Mouse (Mus musculus): Measurements from ENCODE around the gene Grin3b. TPM values are rescaled to one million over a fixed set of nuclear protein-coding genes. Genes with fewer than 3 reads are reported as not detected.

Grin3b gene
- polyA plus RNA-seq, 1 experiment from 2014 or later = 0.16 TPM

DNA sequence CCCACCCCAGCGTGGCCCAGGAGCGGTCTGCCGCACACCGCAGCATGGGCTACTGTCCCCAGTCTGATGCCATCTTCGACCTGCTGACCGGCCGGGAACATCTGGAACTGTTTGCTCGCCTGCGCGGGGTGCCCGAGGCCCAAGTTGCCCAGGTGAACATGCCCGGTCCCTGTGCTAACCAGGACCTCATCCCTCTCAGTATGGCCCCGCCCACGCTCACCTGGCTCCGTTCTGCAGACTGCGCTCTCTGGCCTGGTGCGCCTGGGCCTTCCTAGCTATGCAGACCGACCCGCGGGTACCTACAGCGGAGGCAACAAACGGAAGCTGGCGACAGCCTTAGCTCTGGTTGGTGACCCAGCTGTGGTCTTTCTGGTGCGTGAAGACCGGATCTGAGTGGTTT is 43.1 kb downstream of the Grin3b start:
- H3K4me3 ChIP-seq (ENCODE audit: low read depth, low read length) = no peak overlapping the region; the same call in 1 of the 2 replicates
- no peaks in the 10 kb centered on the region for H3K4me1 ChIP-seq (ENCODE audit: control insufficient read depth, insufficient read depth, low read length)
- DNase-seq (ENCODE audit: low spot score) (no peak), ATAC-seq (ENCODE audit: insufficient read depth, low FRiP score, low TSS enrichment) (no peak)
- H3K9me3 ChIP-seq (ENCODE audit: control insufficient read depth, low read length) = peaks cover 2% of the 10 kb centered on the region; the same call in 1 of the 2 replicates
- no peak overlapping the region for H3K9ac ChIP-seq (ENCODE audit: low read length)
- H3K36me3 ChIP-seq (ENCODE audit: control insufficient read depth, insufficient read depth, low read length) = no peaks in the 10 kb centered on the region
- peaks cover 41% of the 10 kb centered on the region for H3K27me3 ChIP-seq (ENCODE audit: control insufficient read depth, insufficient read depth, low read length)
- H3K4me2 ChIP-seq (ENCODE audit: low read depth) = no peak overlapping the region
- WGBS = 31% methylated on average over 25 of the region's 25 CpGs
- no peak overlapping the region for H3K27ac ChIP-seq (ENCODE audit: low read depth, low read length)

DNA sequence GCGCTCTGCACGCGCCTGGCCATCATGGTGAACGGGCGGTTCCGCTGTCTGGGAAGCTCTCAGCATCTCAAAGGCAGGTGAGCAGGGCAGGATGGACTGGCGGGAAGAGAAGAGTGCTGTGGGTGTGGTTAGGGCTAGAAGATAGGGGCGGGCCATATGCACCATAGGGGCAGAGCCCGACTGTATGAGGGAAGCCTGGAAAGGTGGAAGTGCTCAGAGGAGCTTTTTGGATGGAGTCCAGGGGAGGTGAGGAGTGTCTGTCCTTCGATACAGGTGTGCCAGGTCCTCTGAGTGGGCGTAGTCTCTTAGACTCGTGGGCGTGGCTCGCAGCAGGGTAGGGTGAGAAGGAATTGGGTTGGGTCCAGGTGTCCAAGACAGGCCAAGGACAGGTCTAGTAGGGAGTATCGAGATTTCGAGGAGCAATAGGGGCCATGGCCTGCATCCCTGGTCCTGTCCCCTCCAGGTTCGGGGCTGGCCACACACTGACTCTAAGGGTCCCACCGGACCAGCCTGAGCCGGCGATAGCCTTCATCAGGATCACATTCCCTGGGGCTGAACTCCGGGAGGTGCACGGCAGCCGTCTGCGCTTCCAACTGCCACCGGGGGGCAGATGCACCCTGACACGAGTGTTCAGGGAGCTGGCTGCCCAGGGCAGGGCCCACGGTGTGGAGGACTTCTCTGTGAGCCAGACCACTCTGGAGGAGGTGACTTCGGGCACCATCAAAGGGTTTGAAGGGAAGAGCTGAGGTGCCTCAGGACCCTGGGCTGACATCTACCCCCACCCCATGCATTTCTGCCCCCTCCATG is 44.2 kb downstream of the Grin3b start:
- 19% methylated on average over 28 of the region's 28 CpGs for WGBS
- peaks cover 45% of the 10 kb centered on the region for H3K27me3 ChIP-seq (ENCODE audit: control insufficient read depth, insufficient read depth, low read length)

DNA sequence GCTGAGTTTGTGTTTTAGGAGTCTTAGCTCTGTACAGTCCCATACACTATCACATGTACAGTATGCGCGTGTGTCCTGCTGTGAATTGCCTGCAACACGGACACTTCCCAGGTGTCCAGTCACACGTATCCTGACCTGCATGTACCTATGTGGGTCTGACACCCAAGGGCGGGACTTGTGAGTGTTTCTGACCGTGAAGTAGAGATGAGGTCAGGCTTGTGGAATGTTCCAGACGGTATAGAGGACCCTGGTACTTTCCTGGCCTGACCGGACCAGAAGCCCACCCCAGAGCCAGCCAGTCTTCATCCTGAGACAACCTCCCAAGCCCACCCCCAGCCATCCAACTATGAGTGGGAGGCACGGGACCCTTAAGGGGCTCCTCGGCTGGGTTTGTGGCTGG is 45.1 kb downstream of the Grin3b start:
- Histone ChIP-seq H3K9me3 (ENCODE audit: control insufficient read depth, low read length) (peaks cover 2% of the 10 kb centered on the region; the same call in 1 of the 2 replicates), H3K4me2 (ENCODE audit: low read depth) (no peak overlapping the region), H3K27me3 (ENCODE audit: control insufficient read depth, insufficient read depth, low read length) (peaks cover 48% of the 10 kb centered on the region), H3K27ac (ENCODE audit: low read depth, low read length) (no peak overlapping the region), H3K36me3 (ENCODE audit: control insufficient read depth, insufficient read depth, low read length) (no peaks in the 10 kb centered on the region), H3K4me3 (ENCODE audit: low read depth, low read length) (no peak overlapping the region), H3K9ac (ENCODE audit: low read length) (no peak overlapping the region), H3K4me1 (ENCODE audit: control insufficient read depth, insufficient read depth, low read length) (peaks cover 3% of the 10 kb centered on the region; the same call in 1 of the 2 replicates)
- 85% methylated on average over 10 of the region's 10 CpGs for WGBS
- no peak for DNase-seq (ENCODE audit: low spot score)
- no peak for ATAC-seq (ENCODE audit: insufficient read depth, low FRiP score, low TSS enrichment)

More for the DNA sequence above, 44.2 kb downstream of the Grin3b start:
- Histone ChIP-seq H3K4me1 (ENCODE audit: control insufficient read depth, insufficient read depth, low read length) (peaks cover 2% of the 10 kb centered on the region; the same call in 1 of the 2 replicates), H3K27ac (ENCODE audit: low read depth, low read length) (no peak overlapping the region), H3K4me2 (ENCODE audit: low read depth) (no peak overlapping the region), H3K9ac (ENCODE audit: low read length) (no peak overlapping the region), H3K36me3 (ENCODE audit: control insufficient read depth, insufficient read depth, low read length) (no peaks in the 10 kb centered on the region), H3K9me3 (ENCODE audit: control insufficient read depth, low read length) (peaks cover 2% of the 10 kb centered on the region; the same call in 1 of the 2 replicates), H3K4me3 (ENCODE audit: low read depth, low read length) (no peak overlapping the region)
- DNase-seq (ENCODE audit: low spot score) = no peak
- ATAC-seq (ENCODE audit: insufficient read depth, low FRiP score, low TSS enrichment) = no peak

DNA sequence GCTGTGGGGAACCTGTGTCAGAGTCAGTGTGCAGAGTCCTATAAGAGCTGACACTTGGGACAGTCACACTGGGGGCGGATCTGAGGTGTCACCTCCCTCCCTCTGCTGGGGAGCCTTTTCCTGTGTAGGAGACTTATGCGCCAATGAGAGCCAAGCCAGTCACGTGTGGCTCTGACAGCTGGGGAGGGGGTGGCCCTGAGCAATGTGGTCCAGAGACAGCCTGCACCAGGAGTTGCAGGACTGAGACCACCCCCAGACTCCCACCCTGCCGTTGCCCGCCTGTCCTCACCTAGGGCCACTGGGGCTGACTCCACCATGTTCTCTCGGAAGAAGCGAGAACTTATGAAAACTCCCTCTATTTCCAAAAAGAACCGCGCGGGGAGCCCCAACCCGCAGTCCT is 46.0 kb downstream of the Grin3b start, which contains the start of gene Arhgap45:
TSS of gene Arhgap45 (plus strand) at position 143 of the 400 bp plus-strand sequence.
- Histone ChIP-seq H3K4me2 (ENCODE audit: low read depth) (no peak within 1 kb of the TSS), H3K27me3 (ENCODE audit: control insufficient read depth, insufficient read depth, low read length) (peaks cover 48% of the 10 kb centered on the region), H3K4me1 (ENCODE audit: control insufficient read depth, insufficient read depth, low read length) (peaks cover 3% of the 10 kb centered on the region; the same call in 1 of the 2 replicates), H3K9me3 (ENCODE audit: control insufficient read depth, low read length) (no peaks in the 10 kb centered on the region), H3K4me3 (ENCODE audit: low read depth, low read length) (no peak within 1 kb of the TSS), H3K27ac (ENCODE audit: low read depth, low read length) (no peak within 1 kb of the TSS), H3K9ac (ENCODE audit: low read length) (no peak within 1 kb of the TSS), H3K36me3 (ENCODE audit: control insufficient read depth, insufficient read depth, low read length) (no peaks in the 10 kb centered on the region)
- DNase-seq (ENCODE audit: low spot score) (no peak), ATAC-seq (ENCODE audit: insufficient read depth, low FRiP score, low TSS enrichment) (no peak)
- WGBS = 59% methylated on average over 11 of the region's 11 CpGs

DNA sequence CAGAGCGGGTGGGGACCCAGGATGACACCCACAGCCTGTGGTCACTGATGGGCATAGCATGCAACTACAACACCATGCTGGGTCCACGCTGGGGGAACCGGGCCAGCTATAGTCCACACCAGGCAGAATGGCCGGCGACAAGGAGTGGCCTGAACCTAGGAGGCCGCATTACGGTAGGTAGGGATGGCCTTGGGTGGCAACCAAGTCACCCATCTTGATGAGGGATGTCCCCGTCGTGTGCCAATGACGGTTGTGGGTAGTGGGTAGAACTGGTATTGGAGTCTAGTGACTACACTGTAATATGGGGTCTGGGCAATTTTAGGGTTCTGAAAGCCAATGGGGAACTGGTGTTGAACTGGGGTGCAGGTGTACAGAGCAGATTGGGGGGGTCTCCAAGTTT is 46.4 kb downstream of the Grin3b start:
- WGBS = 90% methylated on average over 10 of the region's 10 CpGs
- ATAC-seq (ENCODE audit: insufficient read depth, low FRiP score, low TSS enrichment) = no peak
- H3K9me3 ChIP-seq (ENCODE audit: control insufficient read depth, low read length) = no peaks in the 10 kb centered on the region
- H3K4me3 ChIP-seq (ENCODE audit: low read depth, low read length) = no peak overlapping the region
- H3K27me3 ChIP-seq (ENCODE audit: control insufficient read depth, insufficient read depth, low read length) = peaks cover 46% of the 10 kb centered on the region
- no peak overlapping the region for H3K4me2 ChIP-seq (ENCODE audit: low read depth)
- H3K27ac ChIP-seq (ENCODE audit: low read depth, low read length) = no peak overlapping the region
- peaks cover 3% of the 10 kb centered on the region; the same call in 1 of the 2 replicates for H3K4me1 ChIP-seq (ENCODE audit: control insufficient read depth, insufficient read depth, low read length)
- no peak overlapping the region for H3K9ac ChIP-seq (ENCODE audit: low read length)
- DNase-seq (ENCODE audit: low spot score) = no peak
- no peaks in the 10 kb centered on the region for H3K36me3 ChIP-seq (ENCODE audit: control insufficient read depth, insufficient read depth, low read length)

DNA sequence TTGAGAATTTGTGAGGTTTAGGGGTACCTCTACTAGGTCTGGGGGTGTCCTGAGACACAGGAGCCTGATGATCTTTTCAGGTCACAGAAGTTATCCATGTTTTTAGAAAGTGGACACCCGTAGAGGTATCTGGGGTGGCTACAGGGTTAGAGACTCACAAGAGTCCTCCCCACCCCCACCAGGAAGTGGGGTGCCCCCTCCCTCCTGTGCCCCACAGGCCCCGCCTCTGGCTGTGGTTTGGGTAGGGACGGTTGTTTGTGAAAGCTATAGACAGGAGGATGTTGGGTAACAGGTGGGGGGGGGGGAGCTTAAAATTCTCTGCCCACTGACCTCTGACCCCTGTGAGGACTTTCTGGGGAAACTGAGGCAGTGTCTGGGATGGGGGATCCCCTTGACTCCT is 46.8 kb downstream of the Grin3b start:
- Histone ChIP-seq H3K4me2 (ENCODE audit: low read depth) (no peak overlapping the region), H3K27ac (ENCODE audit: low read depth, low read length) (no peak overlapping the region), H3K36me3 (ENCODE audit: control insufficient read depth, insufficient read depth, low read length) (no peaks in the 10 kb centered on the region), H3K4me1 (ENCODE audit: control insufficient read depth, insufficient read depth, low read length) (peaks cover 3% of the 10 kb centered on the region; the same call in 1 of the 2 replicates), H3K9ac (ENCODE audit: low read length) (no peak overlapping the region), H3K27me3 (ENCODE audit: control insufficient read depth, insufficient read depth, low read length) (peaks cover 41% of the 10 kb centered on the region), H3K4me3 (ENCODE audit: low read depth, low read length) (no peak overlapping the region), H3K9me3 (ENCODE audit: control insufficient read depth, low read length) (no peaks in the 10 kb centered on the region)
- DNase-seq (ENCODE audit: low spot score) = no peak
- WGBS = 72% methylated on average over 3 of the region's 3 CpGs
- no peak for ATAC-seq (ENCODE audit: insufficient read depth, low FRiP score, low TSS enrichment)

DNA sequence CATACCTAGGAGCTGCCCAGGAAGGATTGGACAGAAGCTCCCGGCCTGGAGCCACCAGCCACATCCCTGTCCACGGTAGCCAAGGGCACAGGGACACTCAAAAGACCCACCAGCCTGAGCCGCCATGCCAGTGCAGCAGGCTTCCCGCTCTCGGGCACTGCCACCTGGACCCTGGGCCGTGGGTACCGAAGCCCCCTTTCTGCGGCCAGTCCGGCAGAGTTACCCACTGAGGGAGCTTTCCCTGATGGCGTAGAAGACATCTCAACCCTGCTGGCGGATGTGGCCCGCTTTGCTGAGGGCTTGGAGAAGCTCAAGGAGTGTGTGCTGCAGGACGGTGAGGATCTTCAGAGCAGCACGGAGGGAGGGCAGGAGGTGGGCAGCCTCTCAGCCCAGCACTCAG is 47.3 kb downstream of the Grin3b start:
- Histone ChIP-seq H3K36me3 (ENCODE audit: control insufficient read depth, insufficient read depth, low read length) (no peaks in the 10 kb centered on the region), H3K4me2 (ENCODE audit: low read depth) (no peak overlapping the region), H3K4me1 (ENCODE audit: control insufficient read depth, insufficient read depth, low read length) (peaks cover 3% of the 10 kb centered on the region; the same call in 1 of the 2 replicates), H3K9ac (ENCODE audit: low read length) (no peak overlapping the region), H3K4me3 (ENCODE audit: low read depth, low read length) (no peak overlapping the region), H3K27me3 (ENCODE audit: control insufficient read depth, insufficient read depth, low read length) (peaks cover 39% of the 10 kb centered on the region), H3K9me3 (ENCODE audit: control insufficient read depth, low read length) (no peaks in the 10 kb centered on the region), H3K27ac (ENCODE audit: low read depth, low read length) (no peak overlapping the region)
- ATAC-seq (ENCODE audit: insufficient read depth, low FRiP score, low TSS enrichment) (no peak), DNase-seq (ENCODE audit: low spot score) (no peak)
- 82% methylated on average over 14 of the region's 14 CpGs for WGBS

DNA sequence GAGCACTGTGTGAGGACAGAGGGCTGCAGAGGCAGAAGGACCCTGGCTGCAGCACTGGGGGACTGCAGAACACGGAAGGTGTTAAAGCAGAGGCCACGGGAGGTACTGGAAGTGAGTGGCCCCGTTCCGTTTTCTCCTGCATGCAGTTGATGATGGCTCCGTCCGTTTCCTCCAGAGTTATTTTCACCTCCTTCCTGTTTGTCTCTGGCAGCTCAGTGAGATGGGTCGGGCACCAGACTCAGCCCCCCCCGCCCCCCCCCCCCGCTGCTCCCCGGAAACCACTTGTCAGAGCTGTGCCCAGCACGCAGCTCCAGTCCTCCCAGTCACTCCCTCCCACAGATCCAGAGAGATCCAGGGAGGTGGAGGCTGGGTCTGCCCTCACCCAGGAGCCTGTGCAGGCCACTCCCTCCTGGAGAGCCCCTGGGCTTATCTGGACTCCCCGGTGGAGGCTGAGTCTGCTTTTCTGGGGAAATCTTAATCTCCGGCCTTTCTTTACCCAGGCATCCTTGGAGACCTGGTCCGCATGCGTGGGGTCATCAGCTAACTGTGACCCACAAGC is 48.3 kb downstream of the Grin3b start:
- Histone ChIP-seq H3K9ac (ENCODE audit: low read length) (peak overlapping the region; percentile 14; the same call in 1 of the 2 replicates), H3K4me2 (ENCODE audit: low read depth) (peak overlapping the region; percentile 15; the same call in 1 of the 2 replicates), H3K9me3 (ENCODE audit: control insufficient read depth, low read length) (no peaks in the 10 kb centered on the region), H3K4me1 (ENCODE audit: control insufficient read depth, insufficient read depth, low read length) (peaks cover 3% of the 10 kb centered on the region; the same call in 1 of the 2 replicates), H3K27me3 (ENCODE audit: control insufficient read depth, insufficient read depth, low read length) (peaks cover 28% of the 10 kb centered on the region), H3K36me3 (ENCODE audit: control insufficient read depth, insufficient read depth, low read length) (no peaks in the 10 kb centered on the region), H3K27ac (ENCODE audit: low read depth, low read length) (no peak overlapping the region), H3K4me3 (ENCODE audit: low read depth, low read length) (no peak overlapping the region)
- DNase-seq (ENCODE audit: low spot score) (no peak), ATAC-seq (ENCODE audit: insufficient read depth, low FRiP score, low TSS enrichment) (no peak)
- WGBS = 12% methylated on average over 12 of the region's 15 CpGs

Data from neural tube, embryonic 11.5 days (tissue).